Mouse (Mus musculus): ENCODE results near the gene Etv6. TPM values are rescaled to one million over a fixed set of nuclear protein-coding genes. Genes with fewer than 3 reads are reported as not detected.

Gene Etv6
- polyA plus RNA-seq, 1 experiment from 2014 or later, result 13.0 TPM

GRCm38 (mm10) chr6:134207391-134208179, 172.1 kb downstream of the Etv6 start:
- Histone ChIP-seq H3K4me3 (ENCODE audit: low read depth, low read length) (no peak overlapping the region), H3K36me3 (ENCODE audit: control insufficient read depth, insufficient read depth, low read length) (no peaks in the 10 kb centered on the region), H3K4me2 (no peak overlapping the region), H3K27me3 (replicated peaks; ENCODE audit: control insufficient read depth, insufficient read depth, low read length) (no peaks in the 10 kb centered on the region), H3K9me3 (ENCODE audit: control insufficient read depth, low read length) (no peaks in the 10 kb centered on the region), H3K4me1 (replicated peaks; ENCODE audit: control insufficient read depth, insufficient read depth, low read length) (peaks cover 14% of the 10 kb centered on the region; the same call in 1 of the 2 replicates), H3K9ac (ENCODE audit: low read depth, low read length) (no peak overlapping the region), H3K27ac (ENCODE audit: low read depth, low read length) (no peak overlapping the region)
- DNase-seq (ENCODE audit: low spot score) (no peak), ATAC-seq (replicated peaks; ENCODE audit: low FRiP score) (no peak; the same call in 1 of the 2 replicates)
- WGBS, result 79% methylated on average over 19 of the region's 19 CpGs

- 74% methylated on average over 14 of the region's 14 CpGs for WGBS
- Histone ChIP-seq H3K4me1 (replicated peaks; ENCODE audit: control insufficient read depth, insufficient read depth, low read length) (peaks cover 14% of the 10 kb centered on the region; the same call in 1 of the 2 replicates), H3K4me2 (no peak overlapping the region), H3K9me3 (ENCODE audit: control insufficient read depth, low read length) (no peaks in the 10 kb centered on the region), H3K4me3 (ENCODE audit: low read depth, low read length) (no peak overlapping the region), H3K27me3 (replicated peaks; ENCODE audit: control insufficient read depth, insufficient read depth, low read length) (no peaks in the 10 kb centered on the region), H3K27ac (ENCODE audit: low read depth, low read length) (no peak overlapping the region), H3K36me3 (ENCODE audit: control insufficient read depth, insufficient read depth, low read length) (no peaks in the 10 kb centered on the region), H3K9ac (ENCODE audit: low read depth, low read length) (no peak overlapping the region)
- ATAC-seq (replicated peaks; ENCODE audit: low FRiP score) (no peak), DNase-seq (ENCODE audit: low spot score) (no peak)
Observed at GRCm38 (mm10) chr6:134208180-134208952, 172.9 kb downstream of the Etv6 start.

GRCm38 (mm10) chr6:134210675-134211457, 175.4 kb downstream of the Etv6 start:
- WGBS, result 62% methylated on average over 13 of the region's 13 CpGs
- no peaks in the 10 kb centered on the region for H3K27me3 ChIP-seq (replicated peaks; ENCODE audit: control insufficient read depth, insufficient read depth, low read length)
- H3K9me3 ChIP-seq (ENCODE audit: control insufficient read depth, low read length), result no peaks in the 10 kb centered on the region
- ATAC-seq (replicated peaks; ENCODE audit: low FRiP score), result no peak
- no peak overlapping the region for H3K4me3 ChIP-seq (ENCODE audit: low read depth, low read length)
- H3K9ac ChIP-seq (ENCODE audit: low read depth, low read length), result no peak overlapping the region
- H3K4me2 ChIP-seq, result no peak overlapping the region
- DNase-seq (ENCODE audit: low spot score), result no peak
- H3K4me1 ChIP-seq (replicated peaks; ENCODE audit: control insufficient read depth, insufficient read depth, low read length), result peaks cover 14% of the 10 kb centered on the region; the same call in 1 of the 2 replicates
- no peaks in the 10 kb centered on the region for H3K36me3 ChIP-seq (ENCODE audit: control insufficient read depth, insufficient read depth, low read length)
- no peak overlapping the region for H3K27ac ChIP-seq (ENCODE audit: low read depth, low read length)

- DNase-seq (ENCODE audit: low spot score) (no peak), ATAC-seq (replicated peaks; ENCODE audit: low FRiP score) (no peak)
- Histone ChIP-seq H3K4me2 (no peak overlapping the region), H3K27me3 (replicated peaks; ENCODE audit: control insufficient read depth, insufficient read depth, low read length) (no peaks in the 10 kb centered on the region), H3K9me3 (ENCODE audit: control insufficient read depth, low read length) (no peaks in the 10 kb centered on the region), H3K4me1 (replicated peaks; ENCODE audit: control insufficient read depth, insufficient read depth, low read length) (peaks cover 14% of the 10 kb centered on the region; the same call in 1 of the 2 replicates), H3K27ac (ENCODE audit: low read depth, low read length) (no peak overlapping the region), H3K9ac (ENCODE audit: low read depth, low read length) (no peak overlapping the region), H3K36me3 (ENCODE audit: control insufficient read depth, insufficient read depth, low read length) (no peaks in the 10 kb centered on the region), H3K4me3 (ENCODE audit: low read depth, low read length) (no peak overlapping the region)
- 83% methylated on average over 9 of the region's 9 CpGs for WGBS
Observed at GRCm38 (mm10) chr6:134211458-134211776, 175.9 kb downstream of the Etv6 start.

- Histone ChIP-seq H3K4me1 (replicated peaks; ENCODE audit: control insufficient read depth, insufficient read depth, low read length) (no peaks in the 10 kb centered on the region; the same call in 1 of the 2 replicates), H3K4me2 (no peak overlapping the region), H3K27me3 (replicated peaks; ENCODE audit: control insufficient read depth, insufficient read depth, low read length) (no peaks in the 10 kb centered on the region), H3K9ac (ENCODE audit: low read depth, low read length) (no peak overlapping the region), H3K4me3 (ENCODE audit: low read depth, low read length) (no peak overlapping the region), H3K9me3 (ENCODE audit: control insufficient read depth, low read length) (no peaks in the 10 kb centered on the region), H3K27ac (ENCODE audit: low read depth, low read length) (no peak overlapping the region), H3K36me3 (ENCODE audit: control insufficient read depth, insufficient read depth, low read length) (0 out of 2 replicates have a peak, but pooled peaks cover 2% of the 10 kb centered on the region)
- ATAC-seq (replicated peaks; ENCODE audit: low FRiP score) (no peak), DNase-seq (ENCODE audit: low spot score) (no peak)
- 82% methylated on average over 6 of the region's 6 CpGs for WGBS
Observed at GRCm38 (mm10) chr6:134217747-134218146, 182.2 kb downstream of the Etv6 start.

- Histone ChIP-seq H3K9me3 (ENCODE audit: control insufficient read depth, low read length) (no peaks in the 10 kb centered on the region), H3K9ac (ENCODE audit: low read depth, low read length) (no peak overlapping the region), H3K36me3 (ENCODE audit: control insufficient read depth, insufficient read depth, low read length) (0 out of 2 replicates have a peak, but pooled peaks cover 2% of the 10 kb centered on the region), H3K27me3 (replicated peaks; ENCODE audit: control insufficient read depth, insufficient read depth, low read length) (no peaks in the 10 kb centered on the region), H3K4me2 (no peak overlapping the region), H3K4me1 (replicated peaks; ENCODE audit: control insufficient read depth, insufficient read depth, low read length) (no peaks in the 10 kb centered on the region; the same call in 1 of the 2 replicates), H3K27ac (ENCODE audit: low read depth, low read length) (no peak overlapping the region), H3K4me3 (ENCODE audit: low read depth, low read length) (no peak overlapping the region)
- ATAC-seq (replicated peaks; ENCODE audit: low FRiP score) (no peak), DNase-seq (ENCODE audit: low spot score) (no peak)
- 87% methylated on average over 3 of the region's 3 CpGs for WGBS
Observed at GRCm38 (mm10) chr6:134218441-134218840, 182.9 kb downstream of the Etv6 start.

- Histone ChIP-seq H3K4me2 (no peak overlapping the region), H3K4me3 (ENCODE audit: low read depth, low read length) (no peak overlapping the region), H3K36me3 (ENCODE audit: control insufficient read depth, insufficient read depth, low read length) (0 out of 2 replicates have a peak, but pooled peaks cover 2% of the 10 kb centered on the region), H3K4me1 (replicated peaks; ENCODE audit: control insufficient read depth, insufficient read depth, low read length) (no peaks in the 10 kb centered on the region; the same call in 1 of the 2 replicates), H3K9me3 (ENCODE audit: control insufficient read depth, low read length) (no peaks in the 10 kb centered on the region), H3K9ac (ENCODE audit: low read depth, low read length) (no peak overlapping the region), H3K27ac (ENCODE audit: low read depth, low read length) (no peak overlapping the region), H3K27me3 (replicated peaks; ENCODE audit: control insufficient read depth, insufficient read depth, low read length) (no peaks in the 10 kb centered on the region)
- no peak for DNase-seq (ENCODE audit: low spot score)
- ATAC-seq (replicated peaks; ENCODE audit: low FRiP score), result no peak
- WGBS, result 78% methylated on average over 6 of the region's 6 CpGs
Observed at GRCm38 (mm10) chr6:134219358-134219757, 183.9 kb downstream of the Etv6 start.

GRCm38 (mm10) chr6:134220209-134220777, 184.8 kb downstream of the Etv6 start:
- Histone ChIP-seq H3K27me3 (replicated peaks; ENCODE audit: control insufficient read depth, insufficient read depth, low read length) (no peaks in the 10 kb centered on the region), H3K4me3 (ENCODE audit: low read depth, low read length) (no peak overlapping the region), H3K9me3 (ENCODE audit: control insufficient read depth, low read length) (no peaks in the 10 kb centered on the region), H3K36me3 (ENCODE audit: control insufficient read depth, insufficient read depth, low read length) (0 out of 2 replicates have a peak, but pooled peaks cover 2% of the 10 kb centered on the region), H3K27ac (ENCODE audit: low read depth, low read length) (no peak overlapping the region), H3K9ac (ENCODE audit: low read depth, low read length) (no peak overlapping the region), H3K4me1 (replicated peaks; ENCODE audit: control insufficient read depth, insufficient read depth, low read length) (no peaks in the 10 kb centered on the region; the same call in 1 of the 2 replicates), H3K4me2 (no peak overlapping the region)
- DNase-seq (ENCODE audit: low spot score) (no peak), ATAC-seq (replicated peaks; ENCODE audit: low FRiP score) (no peak)
- WGBS, result 71% methylated on average over 13 of the region's 13 CpGs
